Mouse (Mus musculus): Measurements from ENCODE around the gene Ndufb2. TPM values are rescaled to one million over a fixed set of nuclear protein-coding genes. Genes with fewer than 3 reads are reported as not detected.
A peak's percentile ranks its signal among the peaks of the same experiment; 100 is the strongest.

Ndufb2 gene
- polyA plus RNA-seq, 1 experiment from 2014 or later = 461 TPM

GRCm38 (mm10) chr6:39607365-39607764, 15.0 kb downstream of the Ndufb2 start:
- no peak overlapping the region for H3K9ac ChIP-seq (ENCODE audit: low read length)
- no peak overlapping the region for H3K4me3 ChIP-seq (ENCODE audit: low read depth, low read length)
- ATAC-seq (ENCODE audit: low FRiP score, low TSS enrichment) (no peak), DNase-seq (ENCODE audit: low spot score) (no peak)
- no peak overlapping the region for H3K27ac ChIP-seq (replicated peaks)
- H3K36me3 ChIP-seq (ENCODE audit: control insufficient read depth, insufficient read depth, low read length) = 0 out of 2 replicates have a peak, but pooled peaks cover 3% of the 10 kb centered on the region
- no peak overlapping the region for H3K4me2 ChIP-seq (replicated peaks; ENCODE audit: low read depth)
- WGBS = 39% methylated on average over 5 of the region's 5 CpGs
- no peaks in the 10 kb centered on the region for H3K4me1 ChIP-seq (replicated peaks; ENCODE audit: control insufficient read depth, insufficient read depth)
- no peaks in the 10 kb centered on the region for H3K9me3 ChIP-seq (ENCODE audit: control insufficient read depth, low read length)
- no peak for TF ChIP-seq EP300 (optimal IDR thresholded peaks at IDR 0.05)
- no peak for TF ChIP-seq CTCF (IDR thresholded peaks at IDR 0.05; ENCODE audit: low read depth)
- no peaks in the 10 kb centered on the region for H3K27me3 ChIP-seq (ENCODE audit: control insufficient read depth, insufficient read depth, low read length)

- Histone ChIP-seq H3K4me2 (replicated peaks; ENCODE audit: low read depth) (no peak overlapping the region), H3K36me3 (ENCODE audit: control insufficient read depth, insufficient read depth, low read length) (peaks cover 8% of the 10 kb centered on the region; the same call in 1 of the 2 replicates), H3K9ac (ENCODE audit: low read length) (no peak overlapping the region), H3K27ac (replicated peaks) (no peak overlapping the region), H3K9me3 (ENCODE audit: control insufficient read depth, low read length) (no peaks in the 10 kb centered on the region), H3K27me3 (ENCODE audit: control insufficient read depth, insufficient read depth, low read length) (no peaks in the 10 kb centered on the region), H3K4me1 (replicated peaks; ENCODE audit: control insufficient read depth, insufficient read depth) (no peaks in the 10 kb centered on the region), H3K4me3 (ENCODE audit: low read depth, low read length) (no peak overlapping the region)
- ATAC-seq (ENCODE audit: low FRiP score, low TSS enrichment) = no peak
- WGBS = 62% methylated on average over 2 of the region's 2 CpGs
- TF ChIP-seq EP300 (optimal IDR thresholded peaks at IDR 0.05) (no peak), CTCF (IDR thresholded peaks at IDR 0.05; ENCODE audit: low read depth) (peak; percentile 56)
- no peak for DNase-seq (ENCODE audit: low spot score)
These were observed 17.8 kb downstream of the Ndufb2 start for GRCm38 (mm10) chr6:39610207-39610606.

GRCm38 (mm10) chr6:39611296-39611695, 18.9 kb downstream of the Ndufb2 start:
- no peaks in the 10 kb centered on the region for H3K27me3 ChIP-seq (ENCODE audit: control insufficient read depth, insufficient read depth, low read length)
- H3K4me1 ChIP-seq (replicated peaks; ENCODE audit: control insufficient read depth, insufficient read depth) = no peaks in the 10 kb centered on the region
- no peak overlapping the region for H3K27ac ChIP-seq (replicated peaks)
- WGBS = 80% methylated on average over 2 of the region's 2 CpGs
- no peaks in the 10 kb centered on the region for H3K9me3 ChIP-seq (ENCODE audit: control insufficient read depth, low read length)
- no peak for DNase-seq (ENCODE audit: low spot score)
- H3K4me2 ChIP-seq (replicated peaks; ENCODE audit: low read depth) = no peak overlapping the region
- H3K36me3 ChIP-seq (ENCODE audit: control insufficient read depth, insufficient read depth, low read length) = peaks cover 8% of the 10 kb centered on the region; the same call in 1 of the 2 replicates
- no peak for ATAC-seq (ENCODE audit: low FRiP score, low TSS enrichment)
- TF ChIP-seq CTCF (IDR thresholded peaks at IDR 0.05; ENCODE audit: low read depth) (no peak), EP300 (optimal IDR thresholded peaks at IDR 0.05) (no peak)
- H3K9ac ChIP-seq (ENCODE audit: low read length) = no peak overlapping the region
- H3K4me3 ChIP-seq (ENCODE audit: low read depth, low read length) = no peak overlapping the region

Other genes with a start within 250 kb of the Ndufb2 start
- gene Slc37a3, start 214.9 kb upstream of the Ndufb2 start, polyA plus RNA-seq (2015; fragmentation: Nextera tagmentation; extraction: Ambion mirVana) = 20.9 and 22.7 TPM in 2 replicates
- gene Rab19, start 211.4 kb upstream of the Ndufb2 start, polyA plus RNA-seq (2015; fragmentation: Nextera tagmentation; extraction: Ambion mirVana) = 5.1 and 5.4 TPM in 2 replicates
- gene Mkrn1, start 172.1 kb upstream of the Ndufb2 start, polyA plus RNA-seq (2015; fragmentation: Nextera tagmentation; extraction: Ambion mirVana) = 54.6 and 56.0 TPM in 2 replicates
- 4.7 TPM in 2 replicates for gene Dennd2a, start 34.7 kb upstream of the Ndufb2 start, polyA plus RNA-seq (2015; fragmentation: Nextera tagmentation; extraction: Ambion mirVana)
- gene Adck2, start 18.7 kb upstream of the Ndufb2 start, polyA plus RNA-seq (2015; fragmentation: Nextera tagmentation; extraction: Ambion mirVana) = 22.0 and 24.4 TPM in 2 replicates
- gene Gm42420, start 6.8 kb upstream of the Ndufb2 start, polyA plus RNA-seq (2015; fragmentation: Nextera tagmentation; extraction: Ambion mirVana) = 0.63 and 1.4 TPM in 2 replicates
- gene Braf, start 132.9 kb downstream of the Ndufb2 start, polyA plus RNA-seq (2015; fragmentation: Nextera tagmentation; extraction: Ambion mirVana) = 4.8 and 5.3 TPM in 2 replicates
- 139 and 151 TPM in 2 replicates for gene Mrps33, start 218.4 kb downstream of the Ndufb2 start, polyA plus RNA-seq (2015; fragmentation: Nextera tagmentation; extraction: Ambion mirVana)